Mouse (Mus musculus) limb, embryonic 10.5 days (tissue): Measurements from ENCODE around the gene Arf5. TPM values are rescaled to one million over a fixed set of nuclear protein-coding genes. Genes with fewer than 3 reads are reported as not detected.

Experiments
- polyA plus RNA-seq: library from polyadenylated mRNA; unstranded; fragments of >200 nt; fragmentation: Nextera tagmentation; extraction: Ambion mirVana; gene quantifications from 2 replicates; pipeline ENCODE4 v1.2.1, GENCODE M21; 2016

Gene Arf5
- polyA plus RNA-seq, 1 experiment from 2014 or later = 298 TPM

Other genes starting within 250 kb of the Arf5 start
- gene Zfp800, start 25.6 kb upstream of the Arf5 start, polyA plus RNA-seq = 10.5 and 12.2 TPM in 2 replicates
- gene Fscn3, start 4.2 kb downstream of the Arf5 start, polyA plus RNA-seq = not detected in 2 replicates
- gene Gcc1, start 4.8 kb downstream of the Arf5 start, polyA plus RNA-seq = 8.3 and 10.7 TPM in 2 replicates
- gene Pax4, start 25.8 kb downstream of the Arf5 start, polyA plus RNA-seq = not detected in 2 replicates
- 119 and 138 TPM in 2 replicates for gene Snd1, start 51.6 kb downstream of the Arf5 start, polyA plus RNA-seq